Mouse (Mus musculus) left cerebral cortex, adult 6 months (tissue): ENCODE results near the gene Spag8. TPM values are rescaled to one million over a fixed set of nuclear protein-coding genes. Genes with fewer than 3 reads are reported as not detected.

Experiments
- long read RNA-seq, 2 experiments: library from polyadenylated mRNA; unstranded; transcript quantifications; one replicate each; pipeline ENCODE4 v2.0.0; 2019 to 2020
- polyA plus RNA-seq: library from polyadenylated mRNA; unstranded; fragments of <200 nt; fragmentation: Nextera tagmentation; gene quantifications from 2 replicates; pipeline ENCODE4 v1.2.3, GENCODE M21; 2021

Spag8 gene
- 1.2 and 1.6 TPM in 2 replicates for polyA plus RNA-seq
- long read RNA-seq, experiment 1, partial matches to known transcripts: 0 of 9 reads
- long read RNA-seq, experiment 1, other reads (novel, unspliced or antisense): 7 of 9 reads
- long read RNA-seq, experiment 2, partial matches to known transcripts: 1 of 1 reads
- long read RNA-seq, experiment 2, other reads (novel, unspliced or antisense): 0 of 1 reads

DNA sequence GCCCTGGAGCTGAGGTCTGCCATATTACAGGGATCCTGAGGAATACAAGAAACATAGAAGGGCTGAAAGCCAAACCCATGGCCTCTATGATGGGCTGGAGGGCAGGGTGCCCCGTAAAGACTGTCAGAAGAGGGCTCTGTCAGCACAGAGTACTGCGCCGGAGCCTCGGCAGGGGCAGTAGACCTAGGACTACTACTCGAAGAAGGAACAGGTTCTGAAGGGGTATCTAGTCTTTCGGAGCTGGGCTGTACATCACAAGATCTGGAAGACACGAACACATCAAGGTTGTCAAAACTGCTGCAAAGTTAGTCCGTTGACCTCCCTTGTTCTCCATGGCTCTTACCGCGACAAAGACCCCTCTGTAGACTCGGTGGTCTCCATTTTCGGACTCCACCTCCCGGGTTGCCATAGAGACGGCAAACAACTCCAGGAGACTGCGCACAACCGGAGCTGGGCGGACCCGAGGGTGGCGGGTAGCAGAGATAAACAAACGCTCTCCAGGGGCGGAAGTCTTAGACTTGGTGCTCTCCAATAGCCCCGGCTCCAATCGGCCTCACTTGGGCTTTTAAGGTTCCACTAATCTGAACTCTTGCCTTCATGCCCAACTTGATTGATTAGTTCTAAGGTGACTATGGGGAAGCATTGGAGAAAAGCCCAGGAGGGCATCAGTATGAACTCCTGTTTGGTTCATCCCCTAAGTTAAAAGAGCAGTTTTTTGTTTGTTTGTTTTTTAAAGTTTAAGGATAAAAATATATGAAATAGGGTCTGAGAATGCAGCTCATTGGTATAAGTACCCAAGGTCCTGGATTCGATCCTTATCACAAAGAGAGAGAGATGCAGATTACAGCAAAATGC, at the start of gene Spag8:
TSS of gene Spag8 (minus strand) at position 434 of the 855 bp plus-strand sequence.

DNA sequence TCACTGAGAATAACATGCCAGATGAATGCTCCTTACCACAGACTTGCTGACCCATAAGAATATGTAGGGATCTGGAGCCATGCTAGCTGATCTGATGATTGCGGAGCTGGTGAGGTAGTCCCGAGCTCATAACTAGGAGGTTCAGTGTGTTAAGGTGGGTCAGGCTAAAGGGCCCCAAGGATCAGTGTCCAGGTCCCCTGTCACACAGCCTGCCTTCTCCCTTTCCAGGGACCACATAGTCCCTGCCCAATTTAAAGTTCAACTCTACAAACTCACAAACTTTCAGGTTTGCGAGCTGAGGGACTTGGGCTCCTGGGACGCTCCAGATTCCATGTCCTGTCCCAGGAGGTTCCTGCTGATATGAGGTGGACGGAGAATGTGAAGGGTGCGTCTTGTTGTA, 47.3 kb upstream of the Spag8 start, which contains the start of gene Olfr70:
TSS of gene Olfr70 (minus strand) at position 101 of the 400 bp plus-strand sequence.

GRCm38 (mm10) chr4:43668782-43669427, 15.5 kb upstream of the Spag8 start, which contains the start of the genes Tmem8b and Fam221b:
Gene Tmem8b, plus strand, starts transcription at chr4:43668971.
Gene Fam221b, minus strand, starts transcription at chr4:43669145.

DNA sequence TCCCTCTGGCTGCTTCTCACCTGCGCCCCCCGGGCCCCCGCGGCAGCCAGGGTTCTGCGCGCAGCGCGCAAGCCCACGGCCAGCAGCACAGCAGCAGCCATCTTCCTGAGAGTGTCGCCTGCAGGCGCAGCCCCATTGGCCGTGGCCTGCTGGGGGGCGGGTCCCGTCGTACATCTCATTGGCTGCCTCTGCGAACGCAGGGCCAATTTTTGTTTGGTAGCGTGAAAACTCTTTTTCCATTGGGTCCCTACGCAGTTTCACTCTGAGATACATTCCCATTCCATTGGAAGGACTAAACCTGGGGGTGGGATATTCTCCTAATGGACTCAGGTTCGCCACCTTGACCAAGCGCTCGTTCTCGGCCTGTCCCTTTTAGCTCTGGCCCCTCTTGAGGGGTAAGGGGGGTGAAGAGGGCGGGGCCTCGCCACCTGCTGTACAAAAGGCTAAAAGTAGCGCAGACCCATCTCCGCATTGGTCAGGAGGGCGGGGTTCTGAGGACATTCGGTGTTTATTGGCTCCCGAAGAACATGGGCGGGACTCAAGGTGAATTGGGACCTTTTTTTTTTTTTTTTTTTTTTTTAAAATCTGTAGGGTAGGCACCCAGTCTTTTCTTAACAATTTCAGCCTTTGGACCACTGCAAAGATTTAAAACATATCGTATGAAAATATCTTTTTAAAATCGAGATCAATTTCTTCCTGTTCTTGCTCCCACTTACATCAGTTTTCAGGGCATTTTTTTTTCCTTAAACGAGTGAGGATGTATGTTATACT, 3.1 kb upstream of the Spag8 start, which contains the start of gene Hint2:
TSS of gene Hint2 (minus strand) at position 128 of the 771 bp plus-strand sequence.

GRCm38 (mm10) chr4:43631046-43631955, 22.1 kb downstream of the Spag8 start, which contains the start of gene Npr2:
Gene Npr2, plus strand, starts transcription at chr4:43631935.

Other genes starting within 250 kb of the Spag8 start
- gene Fam166b, start 224.5 kb downstream of the Spag8 start, polyA plus RNA-seq: 0.27 and 0.35 TPM in 2 replicates
- gene Tesk1, start 211.7 kb downstream of the Spag8 start, polyA plus RNA-seq: 8.5 and 9.1 TPM in 2 replicates
- 7.9 TPM in 2 replicates for gene Cd72, start 199.0 kb downstream of the Spag8 start, polyA plus RNA-seq
- not detected in 2 replicates for gene Sit1, start 169.9 kb downstream of the Spag8 start, polyA plus RNA-seq
- 91.9 and 99.5 TPM in 2 replicates for gene Ccdc107, start 160.7 kb downstream of the Spag8 start, polyA plus RNA-seq
- gene Arhgef39, start 153.9 kb downstream of the Spag8 start, polyA plus RNA-seq: 0.61 and 0.80 TPM in 2 replicates
- gene Car9, start 146.6 kb downstream of the Spag8 start, polyA plus RNA-seq: 0.42 and 0.55 TPM in 2 replicates
- gene Tpm2, start 129.8 kb downstream of the Spag8 start, polyA plus RNA-seq: 7.4 and 9.5 TPM in 2 replicates
- gene Creb3, start 91.3 kb downstream of the Spag8 start, polyA plus RNA-seq: 50.4 and 66.7 TPM in 2 replicates
- 52.5 and 69.1 TPM in 2 replicates for gene Tln1, start 90.9 kb downstream of the Spag8 start, polyA plus RNA-seq
- gene Rgp1, start 74.9 kb downstream of the Spag8 start, polyA plus RNA-seq: 21.5 and 22.3 TPM in 2 replicates
- 17.0 and 26.6 TPM in 2 replicates for gene Gba2, start 74.7 kb downstream of the Spag8 start, polyA plus RNA-seq
- gene Msmp, start 69.1 kb downstream of the Spag8 start, polyA plus RNA-seq: not detected in 2 replicates
- 4.9 and 5.0 TPM in 2 replicates for gene Npr2, start 21.7 kb downstream of the Spag8 start, polyA plus RNA-seq
- 134 and 151 TPM in 2 replicates for gene Hint2, start 2.9 kb upstream of the Spag8 start, polyA plus RNA-seq
- 8.9 and 9.5 TPM in 2 replicates for gene Tmem8b, start 15.4 kb upstream of the Spag8 start, polyA plus RNA-seq
- 1.4 and 1.5 TPM in 2 replicates for gene Fam221b, start 15.6 kb upstream of the Spag8 start, polyA plus RNA-seq
- not detected in 2 replicates for gene Olfr70, start 47.2 kb upstream of the Spag8 start, polyA plus RNA-seq
- gene Olfr71, start 56.7 kb upstream of the Spag8 start, polyA plus RNA-seq: not detected in 2 replicates
- gene Hrct1, start 73.6 kb upstream of the Spag8 start, polyA plus RNA-seq: 1.2 and 1.6 TPM in 2 replicates
- 0.23 and 0.25 TPM in 2 replicates for gene Spaar, start 76.4 kb upstream of the Spag8 start, polyA plus RNA-seq
- gene Olfr159, start 117.4 kb upstream of the Spag8 start, polyA plus RNA-seq: not detected in 2 replicates
- gene Olfr156, start 170.3 kb upstream of the Spag8 start, polyA plus RNA-seq: not detected in 2 replicates
- not detected in 2 replicates for gene Olfr157, start 186.6 kb upstream of the Spag8 start, polyA plus RNA-seq
- gene Olfr155, start 198.0 kb upstream of the Spag8 start, polyA plus RNA-seq: not detected in 2 replicates
- 1.5 and 2.6 TPM in 2 replicates for gene Reck, start 221.9 kb upstream of the Spag8 start, polyA plus RNA-seq